Mouse (Mus musculus): ENCODE measurements around the gene Sf3a2. TPM values are rescaled to one million over a fixed set of nuclear protein-coding genes. Genes with fewer than 3 reads are reported as not detected.
A peak's percentile ranks its signal among the peaks of the same experiment; 100 is the strongest.

The Sf3a2 gene
- total and polyA plus RNA-seq, 2 experiments from 2014 or later: 20.4 to 66.4 TPM

DNA sequence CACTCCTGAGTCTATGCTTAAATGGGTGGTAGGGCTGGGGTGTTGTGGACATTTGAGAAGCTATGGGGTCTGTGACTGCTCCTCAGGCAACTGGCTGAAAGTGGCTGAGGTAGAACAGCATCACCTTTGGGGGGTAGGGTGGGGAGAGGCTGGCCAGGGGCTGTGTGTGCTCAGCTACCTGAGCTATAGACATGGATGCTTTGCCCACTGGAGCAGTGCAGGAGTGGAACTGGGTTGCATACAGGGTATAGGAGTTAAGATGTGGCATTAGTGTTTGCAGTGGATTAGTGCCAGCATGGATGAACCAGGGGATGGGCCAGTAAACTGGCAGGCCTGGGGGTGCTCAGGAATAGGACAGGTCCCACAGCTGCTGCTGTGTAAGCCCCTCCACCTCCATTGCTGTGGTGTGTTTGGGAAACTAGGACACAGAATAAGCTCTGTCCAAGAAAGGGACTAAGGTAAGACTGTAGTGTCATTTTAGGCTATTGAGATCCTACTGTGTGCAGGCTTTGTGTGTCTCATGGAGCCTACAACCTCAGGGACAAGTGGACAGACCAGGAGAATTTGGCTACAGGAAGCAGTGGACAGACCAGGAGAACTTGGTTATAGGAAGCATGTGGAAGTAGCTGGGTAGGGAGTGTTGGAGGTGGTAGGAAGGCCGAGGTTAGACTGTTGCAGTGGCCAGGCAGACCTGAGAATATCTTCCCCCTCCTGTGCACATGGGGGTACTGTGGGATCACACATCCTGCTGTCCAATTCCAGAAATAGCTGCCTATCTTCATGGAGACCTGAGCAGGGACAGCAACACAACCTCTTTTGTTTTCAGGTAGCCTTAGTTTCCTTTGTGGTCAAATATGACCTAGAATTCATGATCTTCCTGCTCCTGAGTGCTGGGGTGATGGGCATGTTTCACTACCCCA is 31.6 kb downstream of the Sf3a2 start:
- 42% methylated on average over 1 of the region's 1 CpGs for WGBS
- no peaks in the 10 kb centered on the region for H3K4me1 ChIP-seq (ENCODE audit: insufficient read depth)
- H3K36me3 ChIP-seq (ENCODE audit: insufficient read depth): peaks cover 32% of the 10 kb centered on the region
- no peak for DNase-seq
- H3K9me3 ChIP-seq (ENCODE audit: low read length): no peaks in the 10 kb centered on the region
- H3K27me3 ChIP-seq (ENCODE audit: insufficient read depth, low read length): no peaks in the 10 kb centered on the region
- H3K27ac ChIP-seq (ENCODE audit: low read depth, low read length): no peak overlapping the region
- H3K4me2 ChIP-seq (ENCODE audit: low read depth): no peak overlapping the region
- TF ChIP-seq CTCF (IDR thresholded peaks at IDR 0.05; ENCODE audit: low read depth): no peak
- H3K9ac ChIP-seq: no peak overlapping the region
- no peak overlapping the region for H3K4me3 ChIP-seq (ENCODE audit: low read depth, low read length)
- no peak for ATAC-seq

DNA sequence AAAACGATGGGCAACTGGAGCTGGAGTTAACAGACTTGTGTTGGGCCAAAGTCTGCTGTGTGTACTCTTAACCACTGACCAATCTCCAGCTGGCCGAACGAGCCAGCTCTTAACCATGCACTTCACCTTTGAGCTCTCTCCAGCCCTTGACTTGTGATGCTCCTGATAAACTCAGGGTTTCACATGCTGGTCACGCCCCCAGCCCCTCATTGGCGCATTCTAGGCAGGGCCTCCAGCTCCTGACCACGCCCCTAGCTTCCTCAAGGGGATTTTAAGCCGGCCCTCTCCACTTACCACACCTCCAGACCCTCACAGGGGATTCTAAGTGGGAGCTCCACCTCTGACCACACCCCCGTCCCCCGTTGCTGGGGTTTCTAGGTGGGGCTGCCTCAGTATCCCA is 33.1 kb downstream of the Sf3a2 start:
- Histone ChIP-seq H3K9ac (no peak overlapping the region), H3K4me2 (ENCODE audit: low read depth) (no peak overlapping the region), H3K36me3 (ENCODE audit: insufficient read depth) (peaks cover 40% of the 10 kb centered on the region), H3K4me3 (ENCODE audit: low read depth, low read length) (no peak overlapping the region), H3K27me3 (ENCODE audit: insufficient read depth, low read length) (no peaks in the 10 kb centered on the region), H3K4me1 (ENCODE audit: insufficient read depth) (no peaks in the 10 kb centered on the region), H3K27ac (ENCODE audit: low read depth, low read length) (no peak overlapping the region), H3K9me3 (ENCODE audit: low read length) (no peaks in the 10 kb centered on the region)
- ATAC-seq: no peak
- no peak for DNase-seq
- no peak for TF ChIP-seq CTCF (IDR thresholded peaks at IDR 0.05; ENCODE audit: low read depth)
- 4% methylated on average over 9 of the region's 9 CpGs for WGBS

GRCm38 (mm10) chr10:80832818-80833217 is 34.8 kb downstream of the Sf3a2 start:
- H3K9me3 ChIP-seq (ENCODE audit: low read length): no peaks in the 10 kb centered on the region
- no peaks in the 10 kb centered on the region for H3K27me3 ChIP-seq (ENCODE audit: insufficient read depth, low read length)
- H3K4me1 ChIP-seq (ENCODE audit: insufficient read depth): no peaks in the 10 kb centered on the region
- no peak overlapping the region for H3K4me3 ChIP-seq (ENCODE audit: low read depth, low read length)
- ATAC-seq (no peak), DNase-seq (no peak)
- no peak overlapping the region for H3K9ac ChIP-seq
- no peak overlapping the region for H3K4me2 ChIP-seq (ENCODE audit: low read depth)
- TF ChIP-seq CTCF (IDR thresholded peaks at IDR 0.05; ENCODE audit: low read depth): no peak
- H3K27ac ChIP-seq (ENCODE audit: low read depth, low read length): no peak overlapping the region
- 45% methylated on average over 7 of the region's 7 CpGs for WGBS
- H3K36me3 ChIP-seq (ENCODE audit: insufficient read depth): peaks cover 40% of the 10 kb centered on the region

DNA sequence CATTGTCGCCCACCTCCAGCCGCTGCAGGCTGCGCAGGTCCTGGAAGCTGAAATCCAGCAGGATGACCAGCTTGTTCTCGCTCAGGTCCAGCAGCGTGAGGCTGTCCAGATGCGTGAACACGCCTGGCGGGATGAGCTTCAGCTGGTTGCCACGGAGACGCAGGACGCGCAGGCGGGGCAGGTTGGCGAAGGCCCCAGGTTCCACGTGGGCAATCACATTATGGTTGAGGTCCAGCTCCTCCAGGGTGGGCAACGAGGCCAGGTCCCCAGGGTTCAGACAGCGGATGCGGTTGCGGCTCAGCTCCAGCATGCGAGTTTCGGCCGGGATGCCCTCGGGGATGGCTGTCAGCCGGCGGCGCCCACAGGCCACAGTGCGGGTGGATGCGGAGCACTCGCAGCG is 37.6 kb downstream of the Sf3a2 start:
- TF ChIP-seq CTCF (IDR thresholded peaks at IDR 0.05; ENCODE audit: low read depth): no peak
- Histone ChIP-seq H3K4me2 (ENCODE audit: low read depth) (no peak overlapping the region), H3K27ac (ENCODE audit: low read depth, low read length) (no peak overlapping the region), H3K9me3 (ENCODE audit: low read length) (no peaks in the 10 kb centered on the region), H3K36me3 (ENCODE audit: insufficient read depth) (peaks cover 23% of the 10 kb centered on the region), H3K4me3 (ENCODE audit: low read depth, low read length) (no peak overlapping the region), H3K9ac (no peak overlapping the region), H3K4me1 (ENCODE audit: insufficient read depth) (no peaks in the 10 kb centered on the region), H3K27me3 (ENCODE audit: insufficient read depth, low read length) (no peaks in the 10 kb centered on the region)
- 63% methylated on average over 30 of the region's 30 CpGs for WGBS
- no peak for DNase-seq
- ATAC-seq: 0 out of 2 replicates have a peak, but pooled peaks have one; percentile 11

GRCm38 (mm10) chr10:80836949-80837379 is 39.0 kb downstream of the Sf3a2 start:
- H3K4me2 ChIP-seq (ENCODE audit: low read depth): no peak overlapping the region
- H3K27me3 ChIP-seq (ENCODE audit: insufficient read depth, low read length): no peaks in the 10 kb centered on the region
- peaks cover 19% of the 10 kb centered on the region for H3K36me3 ChIP-seq (ENCODE audit: insufficient read depth)
- no peak for TF ChIP-seq CTCF (IDR thresholded peaks at IDR 0.05; ENCODE audit: low read depth)
- WGBS: 43% methylated on average over 7 of the region's 7 CpGs
- no peaks in the 10 kb centered on the region for H3K4me1 ChIP-seq (ENCODE audit: insufficient read depth)
- H3K4me3 ChIP-seq (ENCODE audit: low read depth, low read length): no peak overlapping the region
- H3K9ac ChIP-seq: no peak overlapping the region
- ATAC-seq (no peak), DNase-seq (peak; percentile 23)
- no peaks in the 10 kb centered on the region for H3K9me3 ChIP-seq (ENCODE audit: low read length)
- no peak overlapping the region for H3K27ac ChIP-seq (ENCODE audit: low read depth, low read length)

- H3K27ac ChIP-seq (ENCODE audit: low read depth, low read length): no peak overlapping the region
- ATAC-seq (no peak), DNase-seq (no peak)
- 18% methylated on average over 2 of the region's 2 CpGs for WGBS
- peaks cover 19% of the 10 kb centered on the region for H3K36me3 ChIP-seq (ENCODE audit: insufficient read depth)
- no peaks in the 10 kb centered on the region for H3K9me3 ChIP-seq (ENCODE audit: low read length)
- H3K4me1 ChIP-seq (ENCODE audit: insufficient read depth): no peaks in the 10 kb centered on the region
- no peak overlapping the region for H3K4me2 ChIP-seq (ENCODE audit: low read depth)
- H3K4me3 ChIP-seq (ENCODE audit: low read depth, low read length): no peak overlapping the region
- TF ChIP-seq CTCF (IDR thresholded peaks at IDR 0.05; ENCODE audit: low read depth): no peak
- H3K9ac ChIP-seq: no peak overlapping the region
- H3K27me3 ChIP-seq (ENCODE audit: insufficient read depth, low read length): no peaks in the 10 kb centered on the region
Measured at GRCm38 (mm10) chr10:80837827-80838226, 39.8 kb downstream of the Sf3a2 start.

GRCm38 (mm10) chr10:80838346-80838912 is 40.4 kb downstream of the Sf3a2 start:
- H3K9me3 ChIP-seq (ENCODE audit: low read length): no peaks in the 10 kb centered on the region
- H3K27me3 ChIP-seq (ENCODE audit: insufficient read depth, low read length): no peaks in the 10 kb centered on the region
- no peak for ATAC-seq
- no peak overlapping the region for H3K4me2 ChIP-seq (ENCODE audit: low read depth)
- 0 out of 2 replicates have a peak, but pooled peaks cover 3% of the 10 kb centered on the region for H3K4me1 ChIP-seq (ENCODE audit: insufficient read depth)
- H3K36me3 ChIP-seq (ENCODE audit: insufficient read depth): peaks cover 16% of the 10 kb centered on the region; the same call in 1 of the 2 replicates
- no peak overlapping the region for H3K27ac ChIP-seq (ENCODE audit: low read depth, low read length)
- 72% methylated on average over 2 of the region's 2 CpGs for WGBS
- H3K4me3 ChIP-seq (ENCODE audit: low read depth, low read length): no peak overlapping the region
- TF ChIP-seq CTCF (IDR thresholded peaks at IDR 0.05; ENCODE audit: low read depth): no peak
- DNase-seq: no peak
- no peak overlapping the region for H3K9ac ChIP-seq
